Mouse (Mus musculus): ENCODE measurements at regions not wholly inside any gene's neighbourhood (a gene's known extent, or its start where the extent isn't known, plus 50 kb on each side); places are given as distances from the start of the nearest gene placed in this dataset.

DNA sequence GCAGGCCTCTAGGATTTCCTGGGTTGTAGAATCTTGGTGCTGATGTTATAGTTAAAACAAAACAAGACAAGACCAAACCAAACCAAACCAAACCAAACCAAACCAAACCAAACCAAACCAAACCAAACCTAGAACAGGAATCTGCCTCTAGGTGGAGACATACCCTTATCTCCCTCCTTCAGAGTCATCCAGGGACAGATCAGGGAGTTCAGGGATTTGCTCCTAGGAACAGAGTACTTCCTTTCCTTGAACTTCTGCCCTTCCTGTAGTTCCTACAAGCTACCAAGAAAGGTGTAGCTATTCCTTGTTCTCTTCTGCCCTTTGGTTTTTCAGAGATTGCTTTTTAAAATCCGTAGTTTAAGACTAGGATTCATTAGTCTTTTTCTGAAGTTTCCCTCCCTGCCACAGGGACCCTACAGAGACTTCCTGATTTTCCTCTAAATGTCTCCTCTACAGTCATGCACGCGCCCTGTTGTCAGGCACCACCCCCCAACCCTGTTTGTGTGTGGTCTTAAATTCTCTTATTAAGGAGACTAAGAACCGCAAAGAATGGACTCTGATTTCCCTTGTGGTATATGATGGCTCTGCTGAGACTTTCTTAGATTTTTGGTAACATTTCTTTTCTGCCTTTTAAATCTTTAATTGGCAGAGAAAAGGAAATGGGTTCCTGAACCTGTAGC is 205.8 kb upstream of the Nsun6 start:
- TF ChIP-seq CTCF (IDR thresholded peaks at IDR 0.05; ENCODE audit: low read depth, low read length) (no peak; the same call in 1 of the 2 replicates), POLR2A (IDR thresholded peaks at IDR 0.05; ENCODE audit: extremely low read depth, insufficient read depth, low read length) (no peak)

Measured in liver, adult 2 months (tissue).